Mouse (Mus musculus): Measurements from ENCODE around the gene Arvcf.

DNA sequence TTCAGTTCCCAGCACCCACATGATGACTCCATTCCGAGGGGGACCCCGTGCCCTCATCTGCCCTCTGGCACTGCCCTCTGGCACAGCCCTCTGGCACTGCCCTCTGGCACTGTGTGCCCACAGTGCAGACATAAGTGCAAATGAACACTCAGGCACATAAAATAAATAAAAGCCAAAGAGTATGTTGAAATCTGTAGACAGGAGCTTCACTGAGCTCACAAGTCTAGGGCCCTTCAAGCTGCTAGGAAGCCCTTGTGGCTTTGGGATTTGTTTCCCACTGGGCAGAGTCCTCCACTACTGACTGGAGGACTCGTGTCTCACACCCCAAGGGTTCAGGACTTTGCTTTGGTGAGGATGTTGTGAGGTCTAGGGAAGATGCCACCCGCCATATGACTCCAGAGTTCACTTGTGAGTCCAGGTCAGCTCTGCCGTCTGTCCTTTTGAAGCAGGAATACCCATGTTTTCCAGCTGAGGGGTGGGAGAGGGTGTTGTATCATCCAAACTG, 80.1 kb downstream of the Arvcf start:
- no peak for TF ChIP-seq CTCF (IDR thresholded peaks at IDR 0.05; ENCODE audit: borderline replicate concordance, extremely low read depth, insufficient read depth, insufficient read length)
- TF ChIP-seq POLR2A (IDR thresholded peaks at IDR 0.05; ENCODE audit: borderline replicate concordance, extremely low read depth, insufficient read depth, insufficient read length, poor library complexity, severe bottlenecking): no peak
